39 mouse cellular contexts compared by ENCODE assay signal in genomic region chr17:34979631-34980030, GRCm38 (mm10). TPM values are rescaled to one million over a fixed set of nuclear protein-coding genes. Genes with fewer than 3 reads are reported as not detected.
A peak's percentile ranks its signal among the peaks of the same experiment; 100 is the strongest.
DNase-seq lines count a peak whose midpoint lies in the region; ATAC-seq and TF ChIP-seq lines count a peak whose summit lies in the region.
"Had no signal": no experiment of that assay in that cellular context is flagged by ENCODE, and none has a peak within 500 bp of the region (broad histone marks: within the 10 kb centered on the region; RNA-seq: fewer than 3 reads in every experiment).

No protein-coding gene starts in this region.

- intact Hi-C loops in heart, postnatal 25 days (cut with DNase I): loop anchor here (1.0 to 10.0 kb wide), 2 partner anchors 23 to 45 kb away; partner anchors contain the start of gene Neu1

- no peak overlapping the region for H3K9ac ChIP-seq in intestine, embryonic 16.5 days (ENCODE audit: low read depth, low read length)
- H3K9ac ChIP-seq in intestine, embryonic 15.5 days: no peak overlapping the region
- 0 out of 2 replicates have a peak overlapping the region, but pooled peaks have one; percentile 20 for H3K9ac ChIP-seq in midbrain, embryonic 12.5 days (replicated peaks)
- H3K9ac ChIP-seq in midbrain, embryonic 15.5 days: no peak overlapping the region
- no peak overlapping the region for H3K9ac ChIP-seq in liver, postnatal 0 days (replicated peaks)
- H3K9ac ChIP-seq: heart, embryonic 13.5 days; hindbrain, embryonic 15.5 days; lung, embryonic 14.5 days had no signal

- no peak overlapping the region for H3K4me2 ChIP-seq in intestine, embryonic 16.5 days (ENCODE audit: low read depth, low read length)
- H3K4me2 ChIP-seq in intestine, embryonic 15.5 days (replicated peaks): no peak overlapping the region
- no peak overlapping the region for H3K4me2 ChIP-seq in midbrain, embryonic 12.5 days (replicated peaks)
- H3K4me2 ChIP-seq in midbrain, embryonic 15.5 days: no peak overlapping the region
- H3K4me2 ChIP-seq in liver, postnatal 0 days (ENCODE audit: low read depth, low read length): 0 out of 2 replicates have a peak overlapping the region, but pooled peaks have one; percentile 81
- H3K4me2 ChIP-seq: lung, embryonic 14.5 days had no signal

- H3K4me3 ChIP-seq in intestine, embryonic 16.5 days (ENCODE audit: low read length): no peak overlapping the region
- no peak overlapping the region for H3K4me3 ChIP-seq in intestine, embryonic 15.5 days (replicated peaks)
- no peak overlapping the region for H3K4me3 ChIP-seq in midbrain, embryonic 12.5 days
- no peak overlapping the region for H3K4me3 ChIP-seq in midbrain, embryonic 15.5 days
- no peak overlapping the region for H3K4me3 ChIP-seq in liver, postnatal 0 days (ENCODE audit: low read depth, low read length)
- H3K4me3 ChIP-seq: erythroblast, embryonic 14.5 days; heart, embryonic 13.5 days; hindbrain, embryonic 10.5 days; hindbrain, embryonic 15.5 days had no signal

- peak; percentile 25 for DNase-seq in adrenal gland, adult 2 months
- no peak for DNase-seq in adrenal gland, postnatal 4 days (ENCODE audit: low spot score in 2 of 2)
- DNase-seq in liver, postnatal 0 days: no peak
- DNase-seq in heart, postnatal 25 days (ENCODE audit: low spot score): no peak
- DNase-seq: adrenal gland, adult 8-10 months; cerebellum, adult 8-10 months; cerebellum, postnatal 36 days; embryo, embryonic 11 days; gastrocnemius, postnatal 10 days; heart, postnatal 10 days; kidney, postnatal 4 days; layer of hippocampus, postnatal 36 days; left cerebral cortex, postnatal 4 days; lung, embryonic 14.5 days; lung, postnatal 14 days; right cerebral cortex, adult 18-20 months; right cerebral cortex, postnatal 4 days; thymus, adult 18-20 months; thymus, postnatal 25 days had no signal

- H3K27ac ChIP-seq in intestine, embryonic 16.5 days (ENCODE audit: low read length): 0 out of 2 replicates have a peak overlapping the region, but pooled peaks have one; percentile 47
- H3K27ac ChIP-seq in intestine, embryonic 15.5 days: no peak overlapping the region
- H3K27ac ChIP-seq in midbrain, embryonic 12.5 days (replicated peaks): no peak overlapping the region
- no peak overlapping the region for H3K27ac ChIP-seq in midbrain, embryonic 15.5 days
- H3K27ac ChIP-seq in liver, postnatal 0 days (ENCODE audit: low read depth): peak overlapping the region; percentile 71
- H3K27ac ChIP-seq: heart, embryonic 13.5 days; hindbrain, embryonic 10.5 days; hindbrain, embryonic 15.5 days; kidney, postnatal 0 days; stomach, postnatal 0 days had no signal

- no peaks in the 10 kb centered on the region for H3K36me3 ChIP-seq in intestine, embryonic 16.5 days (ENCODE audit: control insufficient read depth, insufficient read depth, low read length)
- no peaks in the 10 kb centered on the region for H3K36me3 ChIP-seq in intestine, embryonic 15.5 days
- 0 out of 2 replicates have a peak, but pooled peaks cover under 1% of the 10 kb centered on the region for H3K36me3 ChIP-seq in midbrain, embryonic 12.5 days
- H3K36me3 ChIP-seq in midbrain, embryonic 15.5 days (replicated peaks): no peaks in the 10 kb centered on the region
- H3K36me3 ChIP-seq in liver, postnatal 0 days (replicated peaks; ENCODE audit: insufficient read depth, low read length): no peaks in the 10 kb centered on the region
- H3K36me3 ChIP-seq: hindbrain, embryonic 15.5 days had no signal

- ATAC-seq in intestine, embryonic 16.5 days: no peak
- no peak for ATAC-seq in intestine, embryonic 15.5 days
- no peak for ATAC-seq in midbrain, embryonic 12.5 days (ENCODE audit: low FRiP score, low read depth)
- no peak for ATAC-seq in midbrain, embryonic 15.5 days (replicated peaks)
- ATAC-seq in liver, postnatal 0 days: peak; percentile 40
- ATAC-seq: activated CD4-positive, CD25-positive, alpha-beta regulatory T cell, adult 4 months; inflammation-experienced regulatory T-cells, adult 6 months had no signal

- no peaks in the 10 kb centered on the region for H3K27me3 ChIP-seq in intestine, embryonic 16.5 days (replicated peaks; ENCODE audit: control insufficient read depth, insufficient read depth, low read length)
- no peaks in the 10 kb centered on the region for H3K27me3 ChIP-seq in intestine, embryonic 15.5 days (replicated peaks)
- no peaks in the 10 kb centered on the region for H3K27me3 ChIP-seq in midbrain, embryonic 12.5 days
- no peaks in the 10 kb centered on the region for H3K27me3 ChIP-seq in midbrain, embryonic 15.5 days (replicated peaks)
- no peaks in the 10 kb centered on the region for H3K27me3 ChIP-seq in liver, postnatal 0 days (ENCODE audit: insufficient read depth, low read length)
- H3K27me3 ChIP-seq: CH12.LX; heart, embryonic 13.5 days; hindbrain, embryonic 15.5 days had no signal

- TF ChIP-seq CTCF in liver, postnatal 0 days (IDR thresholded peaks at IDR 0.05; ENCODE audit: low read depth): no peak

- no peaks in the 10 kb centered on the region for H3K9me3 ChIP-seq in intestine, embryonic 16.5 days (ENCODE audit: control insufficient read depth, low read length)
- no peaks in the 10 kb centered on the region for H3K9me3 ChIP-seq in intestine, embryonic 15.5 days
- H3K9me3 ChIP-seq in midbrain, embryonic 12.5 days: no peaks in the 10 kb centered on the region
- no peaks in the 10 kb centered on the region for H3K9me3 ChIP-seq in midbrain, embryonic 15.5 days
- H3K9me3 ChIP-seq in liver, postnatal 0 days (ENCODE audit: low read length): no peaks in the 10 kb centered on the region
- H3K9me3 ChIP-seq: heart, embryonic 13.5 days; hindbrain, embryonic 10.5 days; hindbrain, embryonic 15.5 days had no signal

- H3K4me1 ChIP-seq in intestine, embryonic 16.5 days (ENCODE audit: control insufficient read depth, insufficient read depth, low read length): peaks cover 15% of the 10 kb centered on the region
- H3K4me1 ChIP-seq in intestine, embryonic 15.5 days (replicated peaks): peaks cover 17% of the 10 kb centered on the region; the same call in 1 of the 2 replicates
- peaks cover 18% of the 10 kb centered on the region for H3K4me1 ChIP-seq in midbrain, embryonic 12.5 days
- H3K4me1 ChIP-seq in midbrain, embryonic 15.5 days: peaks cover 23% of the 10 kb centered on the region
- H3K4me1 ChIP-seq in liver, postnatal 0 days (ENCODE audit: insufficient read depth): peaks cover 15% of the 10 kb centered on the region

- 84% methylated on average over 4 of the region's 4 CpGs for whole genome bisulfite sequencing in intestine, embryonic 16.5 days
- 85% methylated on average over 4 of the region's 4 CpGs for WGBS in intestine, embryonic 15.5 days
- WGBS in midbrain, embryonic 12.5 days: 94% methylated on average over 4 of the region's 4 CpGs
- WGBS in midbrain, embryonic 15.5 days: 94% methylated on average over 4 of the region's 4 CpGs
- WGBS in liver, postnatal 0 days (ENCODE audit: insufficient replicate concordance): 61% methylated on average over 4 of the region's 4 CpGs

- TF ChIP-seq EP300 in liver, postnatal 0 days (IDR thresholded peaks at IDR 0.05; ENCODE audit: low read depth): peak; percentile 61

RNA-seq across cellular contexts. Expression of gene Lsm2, which starts 2.0 kb away (rescaled TPM):
- 10 to 100 TPM; 32.9 to 45.8 TPM for total RNA-seq in adrenal gland, adult 2 months (2021)
- polyA plus RNA-seq in adrenal gland, adult 2 months (2012; rRNA removed): 82.4 and 84.8 TPM in 2 replicates
- total RNA-seq in adrenal gland, postnatal 4 days (2021): 10 to 100 TPM; 50.5 to 54.8 TPM
- 159 and 181 TPM in 2 replicates for polyA plus RNA-seq in intestine, embryonic 16.5 days (2015; fragmentation: Nextera tagmentation; extraction: Ambion mirVana)
- 187 and 190 TPM in 2 replicates for polyA plus RNA-seq in intestine, embryonic 15.5 days (2015; fragmentation: Nextera tagmentation; extraction: Ambion mirVana)
- 188 and 202 TPM in 2 replicates for polyA plus RNA-seq in midbrain, embryonic 12.5 days (2016; fragmentation: Nextera tagmentation; extraction: Ambion mirVana)
- 103 and 111 TPM in 2 replicates for polyA plus RNA-seq in midbrain, embryonic 15.5 days (2015; fragmentation: Nextera tagmentation; extraction: Ambion mirVana)
- polyA plus RNA-seq in liver, postnatal 0 days (2015; fragmentation: Nextera tagmentation; extraction: Ambion mirVana): 69.8 and 76.7 TPM in 2 replicates
- total RNA-seq in heart, postnatal 25 days (2021): 10 to 100 TPM; 19.0 to 19.1 TPM

RNA-seq across cellular contexts. Expression of gene Hspa1l, which starts 7.1 kb away (rescaled TPM):
- under 1 TPM; 0.28 to 0.29 TPM for total RNA-seq in adrenal gland, adult 2 months (2021)
- 0.11 and 0.17 TPM in 2 replicates for polyA plus RNA-seq in adrenal gland, adult 2 months (2012; rRNA removed)
- total RNA-seq in adrenal gland, postnatal 4 days (2021): 1 to 10 TPM in 1 of 2 experiments, under 1 TPM in 1; 0.39 to 1.3 TPM
- 0.38 and 0.57 TPM in 2 replicates for polyA plus RNA-seq in intestine, embryonic 16.5 days (2015; fragmentation: Nextera tagmentation; extraction: Ambion mirVana)
- polyA plus RNA-seq in intestine, embryonic 15.5 days (2015; fragmentation: Nextera tagmentation; extraction: Ambion mirVana): 0.16 and 0.78 TPM in 2 replicates
- 1.1 and 1.7 TPM in 2 replicates for polyA plus RNA-seq in midbrain, embryonic 12.5 days (2016; fragmentation: Nextera tagmentation; extraction: Ambion mirVana)
- polyA plus RNA-seq in midbrain, embryonic 15.5 days (2015; fragmentation: Nextera tagmentation; extraction: Ambion mirVana): 1.2 and 1.5 TPM in 2 replicates
- 0.18 TPM in 1 of 2 replicates, not detected in the other for polyA plus RNA-seq in liver, postnatal 0 days (2015; fragmentation: Nextera tagmentation; extraction: Ambion mirVana)
- total RNA-seq in heart, postnatal 25 days (2021): 1 to 10 TPM; 6.9 to 8.1 TPM
- polyA plus RNA-seq: inflammation-experienced regulatory T-cells, adult 6 months had no signal

RNA-seq across cellular contexts. Expression of gene Hspa1a, which starts 7.7 kb away (rescaled TPM):
- 100 to 1,000 TPM in 1 of 2 experiments, 10 to 100 TPM in 1; 16.3 to 253 TPM for total RNA-seq in adrenal gland, adult 2 months (2021)
- polyA plus RNA-seq in adrenal gland, adult 2 months (2012; rRNA removed): 37.1 and 55.2 TPM in 2 replicates
- total RNA-seq in adrenal gland, postnatal 4 days (2021): 10 to 100 TPM; 12.6 to 14.5 TPM
- polyA plus RNA-seq in intestine, embryonic 16.5 days (2015; fragmentation: Nextera tagmentation; extraction: Ambion mirVana): 6.3 and 6.6 TPM in 2 replicates
- 6.2 and 6.3 TPM in 2 replicates for polyA plus RNA-seq in intestine, embryonic 15.5 days (2015; fragmentation: Nextera tagmentation; extraction: Ambion mirVana)
- 2.3 and 2.8 TPM in 2 replicates for polyA plus RNA-seq in midbrain, embryonic 12.5 days (2016; fragmentation: Nextera tagmentation; extraction: Ambion mirVana)
- polyA plus RNA-seq in midbrain, embryonic 15.5 days (2015; fragmentation: Nextera tagmentation; extraction: Ambion mirVana): 12.7 and 13.3 TPM in 2 replicates
- polyA plus RNA-seq in liver, postnatal 0 days (2015; fragmentation: Nextera tagmentation; extraction: Ambion mirVana): 0.46 and 0.59 TPM in 2 replicates
- 1 to 10 TPM; 2.9 to 7.7 TPM for total RNA-seq in heart, postnatal 25 days (2021)
- total RNA-seq: CH12.LX had no signal

RNA-seq across cellular contexts. Expression of gene Gm20481, which starts 9.9 kb away (rescaled TPM):
- under 1 TPM in 1 of 2 experiments, not detected in 1; 0.58 TPM for total RNA-seq in adrenal gland, adult 2 months (2021)
- 1.1 and 1.2 TPM in 2 replicates for polyA plus RNA-seq in adrenal gland, adult 2 months (2012; rRNA removed)
- not detected for total RNA-seq in adrenal gland, postnatal 4 days (2021)
- polyA plus RNA-seq in intestine, embryonic 16.5 days (2015; fragmentation: Nextera tagmentation; extraction: Ambion mirVana): not detected in 2 replicates
- polyA plus RNA-seq in intestine, embryonic 15.5 days (2015; fragmentation: Nextera tagmentation; extraction: Ambion mirVana): not detected in 2 replicates
- not detected in 2 replicates for polyA plus RNA-seq in midbrain, embryonic 12.5 days (2016; fragmentation: Nextera tagmentation; extraction: Ambion mirVana)
- polyA plus RNA-seq in midbrain, embryonic 15.5 days (2015; fragmentation: Nextera tagmentation; extraction: Ambion mirVana): not detected in 2 replicates
- polyA plus RNA-seq in liver, postnatal 0 days (2015; fragmentation: Nextera tagmentation; extraction: Ambion mirVana): 0.28 TPM in 1 of 2 replicates, not detected in the other
- not detected for total RNA-seq in heart, postnatal 25 days (2021)
- total RNA-seq: CH12.LX; gastrocnemius, postnatal 10 days; heart, adult 8-10 months; heart, postnatal 10 days; layer of hippocampus, postnatal 36 days; left cerebral cortex, postnatal 4 days had no signal
- polyA plus RNA-seq: activated CD4-positive, CD25-positive, alpha-beta regulatory T cell, adult 4 months; C2C12; embryonic facial prominence, embryonic 14.5 days; erythroblast, embryonic 14.5 days; forebrain, embryonic 11.5 days; heart, embryonic 13.5 days; hindbrain, embryonic 15.5 days; kidney, postnatal 0 days; limb, embryonic 14.5 days; lung, embryonic 14.5 days; neural tube, embryonic 11.5 days; spleen, adult 2 months; stomach, postnatal 0 days had no signal

RNA-seq across cellular contexts. Expression of gene Hspa1b, which starts 20.6 kb away (rescaled TPM):
- total RNA-seq in adrenal gland, adult 2 months (2021): 100 to 1,000 TPM in 1 of 2 experiments, 10 to 100 TPM in 1; 36.3 to 634 TPM
- polyA plus RNA-seq in adrenal gland, adult 2 months (2012; rRNA removed): 48.4 and 85.4 TPM in 2 replicates
- total RNA-seq in adrenal gland, postnatal 4 days (2021): 10 to 100 TPM; 26.9 to 33.2 TPM
- 0.22 and 0.24 TPM in 2 replicates for polyA plus RNA-seq in intestine, embryonic 16.5 days (2015; fragmentation: Nextera tagmentation; extraction: Ambion mirVana)
- 0.43 TPM in 2 replicates for polyA plus RNA-seq in intestine, embryonic 15.5 days (2015; fragmentation: Nextera tagmentation; extraction: Ambion mirVana)
- 0.22 TPM in 1 of 2 replicates, not detected in the other for polyA plus RNA-seq in midbrain, embryonic 12.5 days (2016; fragmentation: Nextera tagmentation; extraction: Ambion mirVana)
- polyA plus RNA-seq in midbrain, embryonic 15.5 days (2015; fragmentation: Nextera tagmentation; extraction: Ambion mirVana): 0.24 and 0.31 TPM in 2 replicates
- polyA plus RNA-seq in liver, postnatal 0 days (2015; fragmentation: Nextera tagmentation; extraction: Ambion mirVana): 0.06 and 0.12 TPM in 2 replicates
- 1 to 10 TPM; 1.9 to 6.9 TPM for total RNA-seq in heart, postnatal 25 days (2021)
- polyA plus RNA-seq: forebrain, embryonic 11.5 days had no signal

Comparison
In these comparisons a context has a peak if more than half of its experiments do, and no peak if none do; other contexts are left out.
1. H3K27ac ChIP-seq: peak in intestine, embryonic 16.5 days (single experiment) and liver, postnatal 0 days (single experiment); none in intestine, embryonic 15.5 days (single experiment), midbrain, embryonic 12.5 days (single experiment) and midbrain, embryonic 15.5 days (single experiment).